Mouse (Mus musculus) G1E (cell line): Measurements from ENCODE around the gene Angpt4. TPM values are rescaled to one million over a fixed set of nuclear protein-coding genes. Genes with fewer than 3 reads are reported as not detected.
A peak's percentile ranks its signal among the peaks of the same experiment; 100 is the strongest.

Source experiments
- ATAC-seq: 2 replicates; pipeline ENCODE4 v1.8.0; 2016; ENCODE audit warnings: mild to moderate bottlenecking; ENCODE audit not compliant: insufficient number of reproducible peaks, poor library complexity, low FRiP score, severe bottlenecking; ENCODE audit errors: extremely low read depth
- DNase-seq: peaks from one replicate; pipeline ENCODE4 v3.0.0; 2012; ENCODE audit warnings: low spot score
- H3K27me3 ChIP-seq: 2 replicates; pipeline ENCODE4 v1.6.1; 2012; ENCODE audit warnings: mild to moderate bottlenecking, low read length, inconsistent platforms; ENCODE audit not compliant: insufficient read depth
- H3K36me3 ChIP-seq: replicated peaks from 2 replicates; pipeline ENCODE3; 2012; ENCODE audit warnings: mild to moderate bottlenecking, inconsistent platforms
- H3K4me1 ChIP-seq: 2 replicates; pipeline ENCODE4 v1.6.1; 2012; ENCODE audit warnings: low read depth, low read length, inconsistent platforms, mixed read lengths; ENCODE audit not compliant: insufficient read depth
- H3K4me3 ChIP-seq: 2 replicates; pipeline ENCODE4 v1.5.1; 2012; ENCODE audit warnings: low read depth, mild to moderate bottlenecking, inconsistent platforms, low read length, moderate library complexity, mixed read lengths
- H3K9me3 ChIP-seq: replicated peaks from 2 replicates; pipeline ENCODE4 v1.6.1; 2012; ENCODE audit warnings: inconsistent platforms
- CTCF ChIP-seq: IDR thresholded peaks from 2 replicates; pipeline ENCODE4 v1.5.1; 2012; ENCODE audit warnings: low read depth, low read length, inconsistent platforms, mixed read lengths
- GATA1 ChIP-seq: IDR thresholded peaks from 2 replicates; pipeline ENCODE4 v1.6.1; 2012; ENCODE audit warnings: borderline replicate concordance, low read length, inconsistent platforms, mixed read lengths
- GATA2 ChIP-seq: IDR thresholded peaks from 2 replicates; pipeline ENCODE4 v1.6.1; 2012; ENCODE audit warnings: low read depth, low read length, inconsistent platforms, borderline replicate concordance
- POLR2AphosphoS5 ChIP-seq: IDR thresholded peaks from 2 replicates; pipeline ENCODE4 v1.6.1; 2012; ENCODE audit warnings: low read depth, low read length, inconsistent platforms; ENCODE audit not compliant: insufficient replicate concordance
- TAL1 ChIP-seq: conservative IDR thresholded peaks from 2 replicates; pipeline ENCODE4 v1.6.1; 2012; ENCODE audit warnings: low read depth, low read length, inconsistent platforms, mixed read lengths
- polyA plus RNA-seq: library from polyadenylated mRNA; stranded (reverse); fragments of >175 nt; gene quantifications from 2 replicates; pipeline ENCODE4 v1.2.3, GENCODE M21; 2012
- total RNA-seq, 2 experiments: library from RNA; stranded (forward) in 1 of 2; stranded (reverse) in 1 of 2; fragments of 200-1000 nt in 1 of 2; fragments of >200 nt in 1 of 2; fragmentation: Nextera tagmentation in 1 of 2; gene quantifications; 2 replicates each; pipeline ENCODE4 v1.2.3; 2014 to 2017

The Angpt4 gene
- total and polyA plus RNA-seq, 3 experiments: not detected

- Histone ChIP-seq H3K4me1 (no peaks in the 10 kb centered on the region; the same call in 1 of the 2 replicates), H3K9me3 (no peaks in the 10 kb centered on the region), H3K27me3 (peaks cover 4% of the 10 kb centered on the region; the same call in 1 of the 2 replicates), H3K36me3 (no peaks in the 10 kb centered on the region), H3K4me3 (no peak overlapping the region)
- TF ChIP-seq TAL1 (no peak), POLR2AphosphoS5 (no peak), GATA2 (no peak), CTCF (no peak), GATA1 (no peak)
- no peak for DNase-seq
- ATAC-seq: no peak
Measured at GRCm38 (mm10) chr2:151944106-151944505, 33.1 kb downstream of the Angpt4 start.

- Histone ChIP-seq H3K27me3 (peaks cover 4% of the 10 kb centered on the region; the same call in 1 of the 2 replicates), H3K9me3 (no peaks in the 10 kb centered on the region), H3K4me3 (no peak overlapping the region; the same call in 1 of the 2 replicates), H3K36me3 (no peaks in the 10 kb centered on the region), H3K4me1 (no peaks in the 10 kb centered on the region; the same call in 1 of the 2 replicates)
- no peak for DNase-seq
- ATAC-seq: no peak
- no peak for TF ChIP-seq GATA1
- TF ChIP-seq GATA2: no peak
- TF ChIP-seq TAL1: no peak
- TF ChIP-seq CTCF: no peak
- TF ChIP-seq POLR2AphosphoS5: peak; percentile 68; the same call in 1 of the 2 replicates
Measured at GRCm38 (mm10) chr2:151947617-151948016, 36.6 kb downstream of the Angpt4 start.

- Histone ChIP-seq H3K9me3 (no peaks in the 10 kb centered on the region), H3K36me3 (no peaks in the 10 kb centered on the region), H3K4me1 (no peaks in the 10 kb centered on the region; the same call in 1 of the 2 replicates), H3K27me3 (peaks cover 4% of the 10 kb centered on the region; the same call in 1 of the 2 replicates), H3K4me3 (no peak overlapping the region)
- DNase-seq (no peak), ATAC-seq (no peak)
- no peak for TF ChIP-seq TAL1
- no peak for TF ChIP-seq POLR2AphosphoS5
- TF ChIP-seq GATA2: no peak
- TF ChIP-seq GATA1: no peak
- no peak for TF ChIP-seq CTCF
Measured at GRCm38 (mm10) chr2:151948311-151948710, 37.3 kb downstream of the Angpt4 start.

- no peaks in the 10 kb centered on the region for H3K36me3 ChIP-seq
- no peak overlapping the region for H3K4me3 ChIP-seq
- DNase-seq (no peak), ATAC-seq (no peak)
- no peaks in the 10 kb centered on the region for H3K9me3 ChIP-seq
- H3K27me3 ChIP-seq: peaks cover 4% of the 10 kb centered on the region; the same call in 1 of the 2 replicates
- no peaks in the 10 kb centered on the region; the same call in 1 of the 2 replicates for H3K4me1 ChIP-seq
- TF ChIP-seq GATA2 (no peak), GATA1 (no peak), CTCF (no peak), TAL1 (no peak), POLR2AphosphoS5 (no peak)
Measured at GRCm38 (mm10) chr2:151949082-151949774, 38.2 kb downstream of the Angpt4 start.

GRCm38 (mm10) chr2:151953665-151954064, 42.7 kb downstream of the Angpt4 start:
- TF ChIP-seq GATA1 (no peak), CTCF (no peak), GATA2 (no peak), TAL1 (no peak), POLR2AphosphoS5 (no peak)

GRCm38 (mm10) chr2:151956500-151957137, 45.6 kb downstream of the Angpt4 start:
- no peaks in the 10 kb centered on the region for H3K36me3 ChIP-seq
- TF ChIP-seq TAL1 (no peak), POLR2AphosphoS5 (no peak), GATA2 (no peak), CTCF (no peak), GATA1 (no peak)
- H3K4me3 ChIP-seq: no peak overlapping the region
- DNase-seq (no peak), ATAC-seq (no peak)
- no peaks in the 10 kb centered on the region for H3K9me3 ChIP-seq
- no peaks in the 10 kb centered on the region for H3K27me3 ChIP-seq
- H3K4me1 ChIP-seq: no peaks in the 10 kb centered on the region

More at GRCm38 (mm10) chr2:151953665-151954064, 42.7 kb downstream of the Angpt4 start:
- Histone ChIP-seq H3K9me3 (no peaks in the 10 kb centered on the region), H3K27me3 (no peaks in the 10 kb centered on the region), H3K4me1 (no peaks in the 10 kb centered on the region), H3K4me3 (no peak overlapping the region), H3K36me3 (no peaks in the 10 kb centered on the region)
- ATAC-seq (no peak), DNase-seq (no peak)
